Mouse (Mus musculus): ENCODE measurements around the gene Ppp3ca. TPM values are rescaled to one million over a fixed set of nuclear protein-coding genes. Genes with fewer than 3 reads are reported as not detected.

The Ppp3ca gene
- total and polyA plus RNA-seq, 3 experiments: 63.4 to 143 (median 130) TPM

DNA sequence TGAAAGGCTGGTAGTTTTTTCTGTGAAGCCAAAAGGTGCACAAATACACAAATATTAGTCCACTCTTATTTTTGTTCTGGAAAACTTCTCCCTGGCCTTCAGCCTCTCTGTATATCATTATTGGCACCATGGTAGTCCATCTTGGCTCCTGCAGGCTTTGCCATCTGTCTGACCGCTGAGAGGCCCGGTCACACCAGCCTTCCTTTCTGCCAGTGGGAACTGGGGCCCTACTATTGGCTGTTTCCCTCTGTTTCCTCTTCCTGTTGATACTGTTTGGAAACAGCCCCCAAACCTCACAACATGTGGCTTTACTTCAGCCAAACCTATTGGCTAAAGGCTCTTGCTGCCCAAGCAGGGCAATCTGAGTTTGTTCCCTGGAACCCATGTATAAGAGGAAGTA is 123.5 kb downstream of the Ppp3ca start:
- in situ Hi-C loops (cut with MboI; ENCODE audit: low pct_ligation_motif_present, low pct_unique_long_range_greater_than_20kb, low sequenced_read_pairs) (no loop called here), dilution Hi-C loops (cut with MboI; ENCODE audit: extremely low pct_ligation_motif_present, extremely low pct_unique_long_range_greater_than_20kb, low sequenced_read_pairs) (no loop called here)
- H3K4me1 ChIP-seq (ENCODE audit: control insufficient read depth in 1 of 2, insufficient read depth in 2 of 2): peaks cover 15 to 89% of the 10 kb centered on the region in 2 experiments

GRCm38 (mm10) chr3:136794426-136795217 is 124.7 kb downstream of the Ppp3ca start:
- Histone ChIP-seq H3K9me3 (replicated peaks; ENCODE audit: low read length) (no peaks in the 10 kb centered on the region), H3K27ac (ENCODE audit: insufficient read depth, low read depth) (no peak overlapping the region), H3K4me1 (ENCODE audit: control insufficient read depth in 1 of 2, insufficient read depth in 2 of 2) (peaks cover 15 to 80% of the 10 kb centered on the region in 2 experiments), H3K4me3 (replicated peaks in 1 of 3; ENCODE audit: low read depth in 2 of 3, low read length in 2 of 3, poor library complexity in 1 of 3) (no peak overlapping the region), H3K9ac (ENCODE audit: insufficient read depth, low read depth) (no peak overlapping the region), H3K79me2 (replicated peaks; ENCODE audit: control insufficient read depth, extremely low read depth, insufficient read depth, poor library complexity, severe bottlenecking) (peaks cover 22% of the 10 kb centered on the region), H3K4me2 (ENCODE audit: insufficient read depth, low read depth, poor library complexity, severe bottlenecking) (no peak overlapping the region), H3K27me3 (replicated peaks) (no peaks in the 10 kb centered on the region), H3K36me3 (replicated peaks in 1 of 2; ENCODE audit: control insufficient read depth in 1 of 2, insufficient read depth in 1 of 2, low read length in 1 of 2) (peaks cover 10 to 46% of the 10 kb centered on the region in 2 experiments)
- no peak for DNase-seq (ENCODE audit: extremely low read depth)
- in situ Hi-C loops (cut with MboI; ENCODE audit: low pct_ligation_motif_present, low pct_unique_long_range_greater_than_20kb, low sequenced_read_pairs): no loop called here
- TF ChIP-seq ETS1 (conservative IDR thresholded peaks at IDR 0.05; ENCODE audit: low read depth, low read length) (no peak), ZNF384 (IDR thresholded peaks at IDR 0.05; ENCODE audit: low read depth, low read length) (peak; percentile 86)
- dilution Hi-C loops (cut with MboI; ENCODE audit: extremely low pct_ligation_motif_present, extremely low pct_unique_long_range_greater_than_20kb, low sequenced_read_pairs): no loop called here

More for the DNA sequence above, 123.5 kb downstream of the Ppp3ca start:
- no peak for DNase-seq (ENCODE audit: extremely low read depth)
- H3K4me2 ChIP-seq (ENCODE audit: insufficient read depth, low read depth, poor library complexity, severe bottlenecking): no peak overlapping the region
- H3K9ac ChIP-seq (ENCODE audit: insufficient read depth, low read depth): no peak overlapping the region
- H3K4me3 ChIP-seq (replicated peaks in 1 of 3; ENCODE audit: low read depth in 2 of 3, low read length in 2 of 3, poor library complexity in 1 of 3): no peak overlapping the region
- H3K79me2 ChIP-seq (replicated peaks; ENCODE audit: control insufficient read depth, extremely low read depth, insufficient read depth, poor library complexity, severe bottlenecking): peaks cover 27% of the 10 kb centered on the region
- no peaks in the 10 kb centered on the region for H3K27me3 ChIP-seq (replicated peaks)
- no peaks in the 10 kb centered on the region for H3K9me3 ChIP-seq (replicated peaks; ENCODE audit: low read length)
- H3K27ac ChIP-seq (ENCODE audit: insufficient read depth, low read depth): no peak overlapping the region
- TF ChIP-seq GABPA (IDR thresholded peaks at IDR 0.05; ENCODE audit: insufficient replicate concordance, low read depth, low read length): no peak
- no peak for TF ChIP-seq ELF1 (IDR thresholded peaks at IDR 0.05; ENCODE audit: low read depth, low read length)
- no peak for TF ChIP-seq USF1 (IDR thresholded peaks at IDR 0.05; ENCODE audit: low read depth, low read length)
- no peak for TF ChIP-seq JUN (IDR thresholded peaks at IDR 0.05; ENCODE audit: insufficient read depth, low read depth, low read length)
- TF ChIP-seq USF2 (conservative IDR thresholded peaks at IDR 0.05; ENCODE audit: low read depth, low read length): no peak
- TF ChIP-seq E2F4 (IDR thresholded peaks at IDR 0.05; ENCODE audit: insufficient replicate concordance, low read depth, low read length): no peak
- TF ChIP-seq MAFK (IDR thresholded peaks at IDR 0.05; ENCODE audit: insufficient replicate concordance, low read length): no peak
- peaks cover 7 to 39% of the 10 kb centered on the region in 2 experiments for H3K36me3 ChIP-seq (replicated peaks in 1 of 2; ENCODE audit: control insufficient read depth in 1 of 2, insufficient read depth in 1 of 2, low read length in 1 of 2)

DNA sequence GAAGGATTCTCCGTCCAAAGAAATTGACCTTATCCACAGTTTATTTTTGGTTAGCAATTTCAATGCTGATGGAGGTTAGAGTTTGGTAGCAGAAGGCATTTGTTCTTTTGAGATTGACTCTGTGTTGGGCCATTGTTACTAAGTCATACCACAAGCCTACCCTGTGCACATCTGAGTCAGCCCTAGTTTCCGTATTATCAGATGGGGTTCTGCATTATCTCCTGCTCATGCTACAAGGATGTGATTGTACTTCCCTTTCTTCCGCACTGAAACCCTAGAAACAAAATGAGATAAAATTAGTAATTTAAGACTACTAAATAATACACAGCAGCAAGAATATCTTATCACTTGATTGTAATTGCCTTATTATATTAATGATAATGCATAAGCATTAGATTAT is 129.0 kb downstream of the Ppp3ca start:
- dilution Hi-C loops (cut with MboI; ENCODE audit: extremely low pct_ligation_motif_present, extremely low pct_unique_long_range_greater_than_20kb, low sequenced_read_pairs) (no loop called here), in situ Hi-C loops (cut with MboI; ENCODE audit: low pct_ligation_motif_present, low pct_unique_long_range_greater_than_20kb, low sequenced_read_pairs) (no loop called here)
- no peak for DNase-seq (ENCODE audit: extremely low read depth)
- TF ChIP-seq KAT2A (IDR thresholded peaks at IDR 0.05; ENCODE audit: insufficient replicate concordance, low read length) (no peak), CHD1 (IDR thresholded peaks at IDR 0.05; ENCODE audit: low read depth, low read length) (no peak), MAX (IDR thresholded peaks at IDR 0.05; ENCODE audit: low read length) (no peak), POLR2A (IDR thresholded peaks at IDR 0.05; ENCODE audit: low read depth, low read length) (no peak), SIN3A (IDR thresholded peaks at IDR 0.05; ENCODE audit: low read length) (no peak), ZKSCAN1 (IDR thresholded peaks at IDR 0.05; ENCODE audit: borderline replicate concordance, low read depth, low read length) (no peak), RAD21 (IDR thresholded peaks at IDR 0.05; ENCODE audit: low read depth, low read length) (no peak)
- Histone ChIP-seq H3K27me3 (replicated peaks) (no peaks in the 10 kb centered on the region), H3K79me2 (replicated peaks; ENCODE audit: control insufficient read depth, extremely low read depth, insufficient read depth, poor library complexity, severe bottlenecking) (peaks cover 7% of the 10 kb centered on the region), H3K9ac (ENCODE audit: insufficient read depth, low read depth) (no peak overlapping the region), H3K4me1 (ENCODE audit: control insufficient read depth in 1 of 2, insufficient read depth in 2 of 2) (peaks cover 2 to 52% of the 10 kb centered on the region in 2 experiments; a peak in 3 of 4 replicates), H3K36me3 (replicated peaks in 1 of 2; ENCODE audit: control insufficient read depth in 1 of 2, insufficient read depth in 1 of 2, low read length in 1 of 2) (peaks cover 18 to 67% of the 10 kb centered on the region in 2 experiments), H3K9me3 (replicated peaks; ENCODE audit: low read length) (peaks cover 2% of the 10 kb centered on the region), H3K27ac (ENCODE audit: insufficient read depth, low read depth) (no peak overlapping the region), H3K4me3 (replicated peaks in 1 of 3; ENCODE audit: low read depth in 2 of 3, low read length in 2 of 3, poor library complexity in 1 of 3) (no peak overlapping the region), H3K4me2 (ENCODE audit: insufficient read depth, low read depth, poor library complexity, severe bottlenecking) (no peak overlapping the region)

Data from CH12.LX (cell line).